Mouse (Mus musculus): ENCODE results near the gene Uaca. TPM values are rescaled to one million over a fixed set of nuclear protein-coding genes. Genes with fewer than 3 reads are reported as not detected.

Uaca gene
- polyA plus RNA-seq, 1 experiment from 2014 or later, result 22.5 TPM

GRCm38 (mm10) chr9:60759436-60760007 is 34.8 kb upstream of the Uaca start:
- Histone ChIP-seq H3K4me3 (no peak overlapping the region), H3K9me3 (0 out of 2 replicates have a peak, but pooled peaks cover 5% of the 10 kb centered on the region), H3K27me3 (ENCODE audit: insufficient read depth, poor library complexity, severe bottlenecking) (no peaks in the 10 kb centered on the region), H3K27ac (peak overlapping the region; percentile 18; the same call in 1 of the 2 replicates), H3K4me1 (replicated peaks) (peaks cover 13% of the 10 kb centered on the region), H3K36me3 (no peaks in the 10 kb centered on the region)
- DNase-seq (ENCODE audit: low spot score), result no peak
- WGBS, result 70% methylated on average over 10 of the region's 10 CpGs

- Histone ChIP-seq H3K27me3 (ENCODE audit: insufficient read depth, poor library complexity, severe bottlenecking) (no peaks in the 10 kb centered on the region), H3K36me3 (no peaks in the 10 kb centered on the region)
- WGBS, result 30% methylated on average over 2 of the region's 2 CpGs
These were observed 29.2 kb upstream of the Uaca start for GRCm38 (mm10) chr9:60765181-60765580.

GRCm38 (mm10) chr9:60768393-60768792 is 25.9 kb upstream of the Uaca start:
- peaks cover 31% of the 10 kb centered on the region for H3K4me1 ChIP-seq (replicated peaks)
- H3K9me3 ChIP-seq, result peaks cover 5% of the 10 kb centered on the region; the same call in 1 of the 2 replicates
- H3K36me3 ChIP-seq, result no peaks in the 10 kb centered on the region
- no peak overlapping the region for H3K4me3 ChIP-seq
- peak overlapping the region; percentile 29; the same call in 1 of the 2 replicates for H3K27ac ChIP-seq
- 78% methylated on average over 9 of the region's 9 CpGs for WGBS
- DNase-seq (ENCODE audit: low spot score), result no peak
- H3K27me3 ChIP-seq (ENCODE audit: insufficient read depth, poor library complexity, severe bottlenecking), result no peaks in the 10 kb centered on the region

More at GRCm38 (mm10) chr9:60765181-60765580, 29.2 kb upstream of the Uaca start:
- Histone ChIP-seq H3K9me3 (0 out of 2 replicates have a peak, but pooled peaks cover 5% of the 10 kb centered on the region), H3K4me3 (no peak overlapping the region), H3K27ac (0 out of 2 replicates have a peak overlapping the region, but pooled peaks have one; percentile 1), H3K4me1 (replicated peaks) (peaks cover 31% of the 10 kb centered on the region)
- DNase-seq (ENCODE audit: low spot score), result no peak

- Histone ChIP-seq H3K9me3 (peaks cover 5% of the 10 kb centered on the region; the same call in 1 of the 2 replicates), H3K4me1 (replicated peaks) (peaks cover 29% of the 10 kb centered on the region), H3K27me3 (ENCODE audit: insufficient read depth, poor library complexity, severe bottlenecking) (no peaks in the 10 kb centered on the region), H3K4me3 (no peak overlapping the region), H3K36me3 (no peaks in the 10 kb centered on the region), H3K27ac (no peak overlapping the region; the same call in 1 of the 2 replicates)
- no peak for DNase-seq (ENCODE audit: low spot score)
- WGBS, result 77% methylated on average over 6 of the region's 6 CpGs
These were observed 24.6 kb upstream of the Uaca start for GRCm38 (mm10) chr9:60769711-60770111.

GRCm38 (mm10) chr9:60773713-60774112 is 20.6 kb upstream of the Uaca start:
- Histone ChIP-seq H3K27ac (no peak overlapping the region), H3K4me1 (replicated peaks) (peaks cover 11% of the 10 kb centered on the region)
- DNase-seq (ENCODE audit: low spot score), result no peak

GRCm38 (mm10) chr9:60776899-60777298 is 17.4 kb upstream of the Uaca start:
- 88% methylated on average over 9 of the region's 9 CpGs for WGBS
- Histone ChIP-seq H3K4me1 (replicated peaks) (no peaks in the 10 kb centered on the region), H3K27ac (no peak overlapping the region), H3K9me3 (peaks cover 5% of the 10 kb centered on the region; the same call in 1 of the 2 replicates), H3K36me3 (no peaks in the 10 kb centered on the region), H3K4me3 (no peak overlapping the region), H3K27me3 (ENCODE audit: insufficient read depth, poor library complexity, severe bottlenecking) (no peaks in the 10 kb centered on the region)
- no peak for DNase-seq (ENCODE audit: low spot score)

More at GRCm38 (mm10) chr9:60773713-60774112, 20.6 kb upstream of the Uaca start:
- 87% methylated on average over 2 of the region's 2 CpGs for WGBS
- H3K27me3 ChIP-seq (ENCODE audit: insufficient read depth, poor library complexity, severe bottlenecking), result no peaks in the 10 kb centered on the region
- H3K36me3 ChIP-seq, result no peaks in the 10 kb centered on the region
- H3K9me3 ChIP-seq, result peaks cover 5% of the 10 kb centered on the region; the same call in 1 of the 2 replicates
- no peak overlapping the region for H3K4me3 ChIP-seq

GRCm38 (mm10) chr9:60782057-60782789 is 12.1 kb upstream of the Uaca start:
- no peaks in the 10 kb centered on the region for H3K27me3 ChIP-seq (ENCODE audit: insufficient read depth, poor library complexity, severe bottlenecking)
- no peaks in the 10 kb centered on the region for H3K4me1 ChIP-seq (replicated peaks)
- WGBS, result 86% methylated on average over 9 of the region's 9 CpGs
- H3K36me3 ChIP-seq, result no peaks in the 10 kb centered on the region
- H3K9me3 ChIP-seq, result no peaks in the 10 kb centered on the region
- no peak for DNase-seq (ENCODE audit: low spot score)
- no peak overlapping the region for H3K4me3 ChIP-seq
- H3K27ac ChIP-seq, result no peak overlapping the region

GRCm38 (mm10) chr9:60785069-60785468 is 9.3 kb upstream of the Uaca start:
- Histone ChIP-seq H3K36me3 (no peaks in the 10 kb centered on the region), H3K4me1 (replicated peaks) (no peaks in the 10 kb centered on the region), H3K9me3 (no peaks in the 10 kb centered on the region), H3K27me3 (ENCODE audit: insufficient read depth, poor library complexity, severe bottlenecking) (no peaks in the 10 kb centered on the region), H3K4me3 (no peak overlapping the region), H3K27ac (no peak overlapping the region)
- no peak for DNase-seq (ENCODE audit: low spot score)
- WGBS, result 80% methylated on average over 4 of the region's 4 CpGs

GRCm38 (mm10) chr9:60787517-60788110 is 6.7 kb upstream of the Uaca start:
- Histone ChIP-seq H3K4me1 (replicated peaks) (peaks cover under 1% of the 10 kb centered on the region; the same call in 1 of the 2 replicates), H3K4me3 (no peak overlapping the region), H3K9me3 (no peaks in the 10 kb centered on the region), H3K27ac (no peak overlapping the region), H3K27me3 (ENCODE audit: insufficient read depth, poor library complexity, severe bottlenecking) (no peaks in the 10 kb centered on the region), H3K36me3 (no peaks in the 10 kb centered on the region)
- WGBS, result 15% methylated on average over 2 of the region's 2 CpGs
- DNase-seq (ENCODE audit: low spot score), result no peak

- no peaks in the 10 kb centered on the region for H3K36me3 ChIP-seq
- no peaks in the 10 kb centered on the region for H3K27me3 ChIP-seq (ENCODE audit: insufficient read depth, poor library complexity, severe bottlenecking)
- peaks cover 22% of the 10 kb centered on the region for H3K4me1 ChIP-seq (replicated peaks)
- no peak overlapping the region for H3K27ac ChIP-seq
- H3K4me3 ChIP-seq, result no peak overlapping the region
- no peaks in the 10 kb centered on the region for H3K9me3 ChIP-seq
- DNase-seq (ENCODE audit: low spot score), result no peak
- WGBS, result 84% methylated on average over 2 of the region's 2 CpGs
These were observed 4.1 kb upstream of the Uaca start for GRCm38 (mm10) chr9:60790282-60790681.

- DNase-seq (ENCODE audit: low spot score), result peak; percentile 61
- Histone ChIP-seq H3K27ac (peak overlapping the region; percentile 93), H3K4me1 (replicated peaks) (peaks cover 31% of the 10 kb centered on the region), H3K27me3 (ENCODE audit: insufficient read depth, poor library complexity, severe bottlenecking) (no peaks in the 10 kb centered on the region), H3K9me3 (no peaks in the 10 kb centered on the region), H3K4me3 (peak overlapping the region; percentile 80), H3K36me3 (no peaks in the 10 kb centered on the region)
- 2% methylated on average over 30 of the region's 30 CpGs for WGBS
These were observed 554 bp downstream of the Uaca start for GRCm38 (mm10) chr9:60794841-60795351.

GRCm38 (mm10) chr9:60796076-60796475 is 1.7 kb downstream of the Uaca start:
- H3K4me3 ChIP-seq, result no peak overlapping the region
- no peaks in the 10 kb centered on the region for H3K27me3 ChIP-seq (ENCODE audit: insufficient read depth, poor library complexity, severe bottlenecking)
- DNase-seq (ENCODE audit: low spot score), result no peak
- H3K9me3 ChIP-seq, result no peaks in the 10 kb centered on the region
- H3K4me1 ChIP-seq (replicated peaks), result peaks cover 31% of the 10 kb centered on the region
- H3K36me3 ChIP-seq, result no peaks in the 10 kb centered on the region
- 86% methylated on average over 7 of the region's 7 CpGs for WGBS
- H3K27ac ChIP-seq, result no peak overlapping the region

GRCm38 (mm10) chr9:60797126-60797525 is 2.8 kb downstream of the Uaca start:
- no peak overlapping the region for H3K4me3 ChIP-seq
- H3K4me1 ChIP-seq (replicated peaks), result peaks cover 33% of the 10 kb centered on the region
- no peaks in the 10 kb centered on the region for H3K9me3 ChIP-seq
- no peak for DNase-seq (ENCODE audit: low spot score)
- no peaks in the 10 kb centered on the region for H3K27me3 ChIP-seq (ENCODE audit: insufficient read depth, poor library complexity, severe bottlenecking)
- no peaks in the 10 kb centered on the region for H3K36me3 ChIP-seq
- 84% methylated on average over 6 of the region's 6 CpGs for WGBS
- H3K27ac ChIP-seq, result no peak overlapping the region
